Mouse (Mus musculus) retina, postnatal 7 days (tissue): Measurements from ENCODE around the gene Bap1.

Experiments
- DNase-seq: peaks from one replicate; pipeline ENCODE4 v3.0.0-alpha.2; 2012; ENCODE audit warnings: low read depth, low spot score

The Bap1 gene

GRCm38 (mm10) chr14:31233070-31233995, 17.9 kb upstream of the Bap1 start:
- no peak for DNase-seq

- DNase-seq: peak; percentile 84
Observed at GRCm38 (mm10) chr14:31233996-31234591, 17.2 kb upstream of the Bap1 start.

GRCm38 (mm10) chr14:31237101-31237882, 14.0 kb upstream of the Bap1 start:
- no peak for DNase-seq

- no peak for DNase-seq
Observed at GRCm38 (mm10) chr14:31240528-31240927, 10.7 kb upstream of the Bap1 start.

DNA sequence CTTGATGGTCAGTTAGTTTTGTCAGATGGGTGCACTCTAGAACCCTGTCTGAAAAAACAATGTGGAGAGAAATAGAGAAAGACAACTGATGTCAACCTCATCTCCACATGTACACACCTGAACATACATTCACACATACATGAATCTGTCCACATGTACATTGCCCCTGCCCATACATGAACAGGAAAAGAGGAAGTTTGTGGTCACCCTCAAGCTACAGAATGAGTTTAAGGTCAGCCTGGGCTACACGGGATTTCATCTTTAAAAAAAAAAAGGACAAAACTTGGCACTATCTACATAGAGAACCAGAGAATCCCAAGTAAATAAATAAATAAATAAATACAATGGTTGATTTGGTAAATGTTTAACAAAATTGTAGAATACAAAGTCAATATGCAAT, 6.5 kb upstream of the Bap1 start:
- DNase-seq: no peak

- DNase-seq: no peak
Observed at GRCm38 (mm10) chr14:31245946-31246345, 5.3 kb upstream of the Bap1 start.

- no peak for DNase-seq
Observed at GRCm38 (mm10) chr14:31248396-31248795, 2.9 kb upstream of the Bap1 start.

DNA sequence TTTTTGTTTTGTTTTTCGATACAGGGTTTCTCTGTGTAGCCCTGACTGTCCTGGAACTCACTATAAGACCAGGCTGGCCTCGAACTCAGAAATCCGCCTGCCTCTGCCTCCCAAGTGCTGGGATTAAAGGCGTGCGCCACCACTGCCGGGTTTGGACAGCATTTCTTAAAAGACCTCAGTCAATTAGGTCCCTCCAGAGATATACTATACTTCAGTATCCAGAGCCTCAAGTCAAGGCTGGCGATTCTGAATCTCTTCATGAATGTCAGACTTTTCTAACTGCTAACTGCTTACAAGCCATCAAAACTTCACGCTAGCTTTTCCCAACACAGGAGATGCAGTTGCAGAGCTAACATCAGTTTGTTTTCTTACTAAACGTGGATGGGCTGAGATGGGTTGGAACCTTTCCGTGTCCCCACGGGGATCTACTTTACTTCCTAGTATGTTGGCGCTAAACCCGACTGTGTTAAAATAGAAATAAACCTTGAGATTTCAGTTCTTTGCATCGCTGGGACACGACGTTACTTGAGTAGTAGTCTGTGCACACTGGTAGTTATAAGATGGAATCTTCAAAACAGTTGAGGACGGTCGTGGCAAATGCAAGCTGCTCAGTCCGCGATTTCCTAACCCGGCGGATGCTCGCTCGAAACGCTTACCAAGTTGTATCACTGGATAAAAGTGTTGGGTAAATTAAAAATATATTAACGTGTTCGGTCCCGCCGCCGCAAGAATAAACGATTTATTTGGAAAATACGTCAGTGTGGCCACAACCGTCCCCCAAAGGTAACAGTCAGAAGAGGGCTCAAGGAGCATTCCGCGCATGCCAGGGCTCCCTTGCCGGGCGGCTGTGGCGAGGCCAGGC, 797 bp upstream of the Bap1 start:
- DNase-seq: no peak

GRCm38 (mm10) chr14:31251626-31252025, 376 bp downstream of the Bap1 start:
- no peak for DNase-seq

DNA sequence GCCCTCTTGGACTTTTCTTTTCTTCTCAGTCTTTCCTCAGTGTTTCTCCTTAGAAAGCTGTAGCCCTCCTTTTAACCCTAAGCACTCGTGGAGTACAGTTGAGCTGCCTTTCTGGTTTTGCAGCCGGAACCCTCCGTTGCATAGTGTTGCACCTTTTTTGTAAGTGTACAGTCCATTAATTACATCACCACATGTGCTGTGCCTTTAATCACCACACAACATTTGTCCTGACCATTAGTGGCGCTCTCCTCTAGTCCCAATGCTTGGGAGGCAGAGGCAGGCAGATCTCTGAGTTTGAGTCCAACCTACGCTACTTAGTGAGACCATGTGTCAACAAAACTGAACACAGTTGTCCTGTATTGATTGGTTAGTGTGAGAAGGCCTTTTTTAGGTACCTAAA, 841 bp downstream of the Bap1 start:
- no peak for DNase-seq

GRCm38 (mm10) chr14:31258476-31259050, 7.3 kb downstream of the Bap1 start:
- DNase-seq: no peak

DNA sequence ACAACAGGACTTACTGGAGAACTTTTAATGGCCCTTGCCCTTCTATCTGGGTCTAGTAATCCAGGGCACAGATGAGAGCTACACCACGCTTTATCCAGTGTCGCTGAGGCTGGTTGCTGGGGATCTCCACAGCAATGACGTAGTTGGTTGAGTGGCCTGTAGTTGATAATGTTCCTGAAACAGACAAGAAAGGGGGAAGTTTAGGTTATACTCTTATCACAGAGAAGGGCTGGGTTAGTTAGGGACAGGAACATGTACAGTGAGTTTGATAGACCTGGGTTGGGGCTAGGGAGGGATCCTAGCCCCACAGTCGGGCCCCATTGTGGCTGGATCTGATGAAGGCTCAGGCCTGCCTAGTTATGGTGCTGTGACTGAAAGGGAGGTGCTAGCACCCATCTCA, 9.1 kb downstream of the Bap1 start:
- no peak for DNase-seq

DNA sequence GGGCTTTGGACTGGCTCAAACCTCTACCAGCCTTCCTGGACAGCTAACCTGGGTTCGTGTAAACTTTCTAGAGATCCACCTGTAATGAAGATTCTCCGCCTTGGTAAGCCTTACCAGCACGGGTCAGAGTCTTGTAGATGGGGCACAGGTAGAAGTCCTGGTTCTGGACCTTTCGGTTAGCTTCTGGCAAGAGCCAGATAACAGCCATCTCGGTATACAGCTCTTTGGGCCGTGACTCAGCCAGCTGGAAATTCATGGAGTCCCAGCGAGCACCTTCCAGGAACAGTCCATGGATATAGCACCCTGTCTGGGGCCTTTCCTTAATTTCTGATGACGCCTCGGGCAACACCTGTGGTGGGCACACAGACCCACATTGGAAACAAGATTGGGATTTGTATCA, 9.7 kb downstream of the Bap1 start:
- no peak for DNase-seq

DNA sequence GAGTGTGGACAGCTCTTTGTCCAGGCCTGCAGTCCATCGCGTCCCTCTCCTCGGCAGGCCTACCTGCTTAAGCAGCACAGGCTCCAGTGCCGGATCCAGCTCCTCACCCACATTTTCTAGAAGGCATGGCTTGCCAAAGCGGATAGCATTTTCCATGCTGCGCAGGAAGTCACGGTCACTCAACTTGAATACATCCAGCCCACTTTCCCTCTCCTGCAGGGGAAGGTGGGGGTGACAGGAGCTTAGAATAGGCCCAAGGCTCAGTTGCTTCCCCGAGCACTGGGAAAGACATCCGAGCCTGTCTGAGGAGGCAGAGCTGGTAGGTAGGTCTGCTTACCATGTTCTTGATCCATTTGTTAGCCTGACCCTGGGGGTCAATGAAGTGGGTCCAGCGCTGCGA, 16.4 kb downstream of the Bap1 start:
- no peak for DNase-seq

GRCm38 (mm10) chr14:31268301-31269001, 17.2 kb downstream of the Bap1 start:
- DNase-seq: no peak

DNA sequence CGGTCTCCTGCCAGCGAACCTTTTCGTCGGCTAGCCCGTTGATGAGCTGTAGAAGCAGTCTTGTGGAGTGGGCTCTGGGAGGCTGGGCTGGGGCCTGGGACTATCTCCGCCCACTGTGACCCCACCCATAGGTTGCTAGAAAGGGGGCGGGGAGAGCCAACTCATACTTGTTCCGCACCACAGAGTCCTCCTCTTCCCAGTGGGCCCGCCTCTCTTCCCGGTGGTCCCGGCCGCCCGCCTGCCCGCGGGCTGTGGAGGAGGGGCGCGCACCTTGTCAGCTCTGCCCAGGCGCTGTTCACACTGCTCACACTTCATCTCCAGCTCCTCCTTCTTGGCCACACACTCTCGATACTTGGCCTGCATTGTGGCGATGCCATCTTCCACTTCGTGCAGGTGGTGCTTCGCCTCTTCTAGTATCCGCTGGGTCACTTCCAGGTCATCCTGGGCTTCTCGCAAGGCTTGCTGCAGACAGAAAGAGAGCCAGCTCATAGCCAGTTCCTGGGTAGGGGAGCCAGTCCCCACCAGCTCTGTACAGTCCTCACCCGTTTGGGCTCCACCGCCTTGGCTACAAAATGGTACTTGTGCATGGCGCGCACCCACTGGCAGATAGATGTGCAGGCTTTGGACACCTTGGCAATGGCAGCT, 18.3 kb downstream of the Bap1 start:
- no peak for DNase-seq

DNA sequence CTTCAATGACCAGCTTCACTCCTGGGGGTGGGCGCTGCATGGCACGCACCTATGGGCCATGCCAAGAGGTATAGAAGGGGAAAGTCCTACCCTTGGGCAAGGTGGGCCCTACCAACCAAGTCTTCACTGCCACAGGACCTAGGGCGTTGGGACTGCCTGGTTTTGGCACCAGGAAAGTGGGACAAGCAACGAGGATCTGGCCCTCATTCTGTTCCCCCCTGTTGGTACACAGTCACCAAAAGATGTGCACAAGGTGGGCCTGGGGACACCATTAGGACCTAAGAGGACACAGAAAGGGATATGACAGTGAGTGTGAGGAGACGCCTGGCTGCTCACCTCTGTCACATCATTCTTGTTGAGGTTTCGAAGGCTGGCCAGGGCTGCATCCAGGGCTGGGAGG, 19.9 kb downstream of the Bap1 start:
- DNase-seq: no peak

- DNase-seq: peak; percentile 62
Observed at GRCm38 (mm10) chr14:31272164-31272563, 20.9 kb downstream of the Bap1 start.

GRCm38 (mm10) chr14:31285728-31286127, 34.5 kb downstream of the Bap1 start:
- DNase-seq: no peak
